Mouse (Mus musculus) neural tube, embryonic 12.5 days (tissue): ENCODE measurements around the gene Ntm. TPM values are rescaled to one million over a fixed set of nuclear protein-coding genes. Genes with fewer than 3 reads are reported as not detected.

Experiments used
- ATAC-seq: fragments of 200-750 bp; cut with Nextera tagmentation; 2 replicates; pipeline ENCODE4 v1.8.0; 2017; ENCODE audit warnings: low read depth, mild to moderate bottlenecking, moderate TSS enrichment, moderate library complexity; ENCODE audit not compliant: low FRiP score
- H3K27ac ChIP-seq: fragments of 300-500 bp; sonication (generic); 2 replicates; pipeline ENCODE4 v1.5.1; 2016
- H3K27me3 ChIP-seq: fragments of 300-500 bp; sonication (generic); replicated peaks from 2 replicates; pipeline ENCODE4 v1.6.1; 2016; ENCODE audit warnings: mild to moderate bottlenecking
- H3K36me3 ChIP-seq: fragments of 300-500 bp; sonication (generic); 2 replicates; pipeline ENCODE4 v1.6.1; 2016; ENCODE audit warnings: mild to moderate bottlenecking
- H3K4me1 ChIP-seq: fragments of 300-500 bp; sonication (generic); 2 replicates; pipeline ENCODE4 v1.6.1; 2016
- H3K4me2 ChIP-seq: fragments of 300-500 bp; sonication (generic); replicated peaks from 2 replicates; pipeline ENCODE4 v1.6.1; 2016; ENCODE audit warnings: mild to moderate bottlenecking
- H3K4me3 ChIP-seq: fragments of 300-500 bp; sonication (generic); 2 replicates; pipeline ENCODE4 v1.5.1; 2016
- H3K9ac ChIP-seq: fragments of 300-500 bp; sonication (generic); 2 replicates; pipeline ENCODE4 v1.6.1; 2016; ENCODE audit warnings: mild to moderate bottlenecking
- H3K9me3 ChIP-seq: fragments of 300-500 bp; sonication (generic); 2 replicates; pipeline ENCODE4 v1.6.1; 2016; ENCODE audit warnings: mild to moderate bottlenecking
- WGBS: fragments of 180-500 bp; shearing (Covaris S2); methylation state at CpG from one replicate; pipeline ENCODE4 v1.1.7; 2016; 5-methylcytosine and 5-hydroxymethylcytosine counted together
- polyA plus RNA-seq: library from polyadenylated mRNA; unstranded; fragments of >200 nt; fragmentation: Nextera tagmentation; extraction: Ambion mirVana; gene quantifications from 2 replicates; pipeline ENCODE4 v1.2.1, GENCODE M21; 2016

Gene Ntm
- polyA plus RNA-seq = 68.6 and 73.3 TPM in 2 replicates

DNA sequence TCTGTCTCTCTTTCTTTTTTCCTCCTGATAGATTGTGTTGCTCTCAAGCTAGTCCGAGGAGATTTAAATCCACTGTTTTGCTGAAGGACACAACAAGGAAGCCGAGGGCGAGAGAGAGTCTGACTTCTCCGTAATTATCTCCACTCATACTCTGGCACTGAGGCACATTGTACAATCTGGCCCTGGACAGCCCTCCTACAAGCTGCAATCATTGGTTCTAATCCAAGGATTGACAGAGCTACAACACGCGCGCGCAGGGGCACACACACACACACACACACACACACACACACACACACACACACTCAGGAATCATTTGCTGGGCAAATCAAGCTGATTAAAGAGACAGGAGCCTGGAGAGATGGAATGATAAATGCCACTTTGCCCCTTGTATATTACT, at the start of gene Ntm:
TSS of gene Ntm (minus strand) at position 164 of the 400 bp plus-strand sequence.
- no peaks in the 10 kb centered on the region for H3K36me3 ChIP-seq
- H3K27me3 ChIP-seq = peaks cover 10% of the 10 kb centered on the region; the same call in 1 of the 2 replicates
- peaks cover 12% of the 10 kb centered on the region; the same call in 1 of the 2 replicates for H3K4me1 ChIP-seq
- H3K9me3 ChIP-seq = no peaks in the 10 kb centered on the region
- peak within 1 kb of the TSS; percentile 49 for H3K9ac ChIP-seq
- peak within 1 kb of the TSS; percentile 77 for H3K4me2 ChIP-seq
- H3K4me3 ChIP-seq = peak within 1 kb of the TSS; percentile 41
- WGBS = 26% methylated on average over 8 of the region's 8 CpGs
- no peak within 1 kb of the TSS for H3K27ac ChIP-seq
- ATAC-seq = 0 out of 2 replicates have a peak, but pooled peaks have one; percentile 57

DNA sequence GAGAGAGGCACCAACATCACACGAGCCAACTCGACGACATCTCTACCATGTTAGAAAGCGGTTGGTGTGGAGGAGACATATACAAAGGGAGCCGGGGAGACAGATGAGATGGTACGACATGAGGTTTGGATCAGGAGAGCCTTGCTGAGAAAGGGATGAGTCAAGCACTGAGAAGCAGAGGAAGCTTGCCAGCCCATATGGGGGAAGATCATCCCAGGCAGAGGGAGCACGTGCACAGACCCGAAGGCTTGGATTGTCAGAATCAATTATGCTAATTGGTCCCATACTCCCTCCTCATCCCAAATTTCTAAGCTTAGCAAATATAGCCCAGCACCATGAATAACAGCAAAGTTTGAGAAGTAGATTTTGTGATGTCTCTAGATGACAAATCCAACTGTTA, 42.8 kb upstream of the Ntm start:
- no peak overlapping the region for H3K27ac ChIP-seq
- no peaks in the 10 kb centered on the region for H3K4me1 ChIP-seq
- H3K27me3 ChIP-seq = no peaks in the 10 kb centered on the region
- H3K36me3 ChIP-seq = no peaks in the 10 kb centered on the region
- H3K4me3 ChIP-seq = no peak overlapping the region
- ATAC-seq = no peak
- no peak overlapping the region for H3K4me2 ChIP-seq
- 86% methylated on average over 8 of the region's 8 CpGs for WGBS
- H3K9ac ChIP-seq = no peak overlapping the region
- H3K9me3 ChIP-seq = no peaks in the 10 kb centered on the region

DNA sequence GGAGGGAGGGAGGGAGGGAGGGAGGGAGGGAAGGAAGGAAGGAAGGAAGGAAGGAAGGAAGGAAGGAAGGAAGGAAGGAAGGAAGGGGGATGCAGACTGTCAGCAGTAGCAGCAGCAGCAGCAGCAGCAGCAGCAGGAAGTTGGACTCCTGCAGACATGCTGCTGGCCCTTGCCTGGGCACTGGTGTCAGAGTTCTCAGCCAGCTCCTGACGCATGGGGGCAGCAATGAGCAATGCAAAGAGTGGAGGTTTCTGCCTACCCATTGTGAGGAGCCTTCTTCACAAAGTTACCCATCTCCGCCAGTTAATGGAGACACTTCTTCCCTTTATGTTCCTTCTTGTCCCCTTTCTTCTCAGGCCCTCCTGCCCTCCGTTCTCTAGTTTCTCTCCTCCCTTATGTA, 40.7 kb upstream of the Ntm start:
- no peak overlapping the region for H3K27ac ChIP-seq
- H3K36me3 ChIP-seq = no peaks in the 10 kb centered on the region
- H3K4me2 ChIP-seq = no peak overlapping the region
- ATAC-seq = no peak
- 21% methylated on average over 3 of the region's 3 CpGs for WGBS
- H3K4me1 ChIP-seq = no peaks in the 10 kb centered on the region
- H3K9ac ChIP-seq = no peak overlapping the region
- no peaks in the 10 kb centered on the region for H3K27me3 ChIP-seq
- no peak overlapping the region for H3K4me3 ChIP-seq
- no peaks in the 10 kb centered on the region for H3K9me3 ChIP-seq

DNA sequence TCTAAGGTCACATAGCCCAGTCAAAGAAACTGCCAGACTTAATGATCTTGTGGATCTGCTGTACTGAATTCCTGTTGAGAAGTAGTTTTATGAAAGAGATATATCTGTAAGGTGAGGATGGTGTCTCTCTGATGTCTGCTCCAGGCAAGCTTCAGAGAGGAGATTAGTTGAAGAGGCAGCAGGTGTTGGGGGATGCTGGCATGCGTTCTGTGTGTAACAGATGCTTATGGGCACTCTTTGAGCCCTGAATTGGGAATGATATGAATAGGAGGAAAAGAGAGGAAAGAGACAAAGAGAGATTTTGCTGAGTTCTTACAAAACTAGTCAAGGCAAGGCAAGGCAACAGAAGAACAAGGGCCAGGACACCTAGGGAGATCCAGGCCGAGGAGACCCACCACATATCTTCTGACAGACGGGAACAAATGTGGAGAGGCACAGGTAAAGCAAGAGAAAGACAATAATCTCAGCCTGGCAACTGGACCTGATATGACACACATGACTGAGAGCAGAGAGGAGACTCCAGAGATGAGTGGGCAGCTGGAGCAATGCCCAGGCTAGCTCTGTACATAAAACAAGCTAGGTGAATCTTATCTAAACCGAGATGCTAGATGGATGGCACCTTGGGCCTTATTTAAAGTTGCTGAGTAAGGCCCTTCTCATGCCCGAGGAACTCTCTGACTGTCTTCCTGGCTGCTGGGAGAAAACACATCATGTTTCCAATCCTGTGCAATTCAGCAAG, 18.4 kb upstream of the Ntm start:
- H3K27ac ChIP-seq = no peak overlapping the region
- no peak for ATAC-seq
- no peaks in the 10 kb centered on the region for H3K9me3 ChIP-seq
- no peaks in the 10 kb centered on the region for H3K27me3 ChIP-seq
- no peaks in the 10 kb centered on the region for H3K4me1 ChIP-seq
- H3K9ac ChIP-seq = no peak overlapping the region
- no peak overlapping the region for H3K4me2 ChIP-seq
- WGBS = 80% methylated on average over 5 of the region's 5 CpGs
- no peaks in the 10 kb centered on the region for H3K36me3 ChIP-seq
- H3K4me3 ChIP-seq = no peak overlapping the region

DNA sequence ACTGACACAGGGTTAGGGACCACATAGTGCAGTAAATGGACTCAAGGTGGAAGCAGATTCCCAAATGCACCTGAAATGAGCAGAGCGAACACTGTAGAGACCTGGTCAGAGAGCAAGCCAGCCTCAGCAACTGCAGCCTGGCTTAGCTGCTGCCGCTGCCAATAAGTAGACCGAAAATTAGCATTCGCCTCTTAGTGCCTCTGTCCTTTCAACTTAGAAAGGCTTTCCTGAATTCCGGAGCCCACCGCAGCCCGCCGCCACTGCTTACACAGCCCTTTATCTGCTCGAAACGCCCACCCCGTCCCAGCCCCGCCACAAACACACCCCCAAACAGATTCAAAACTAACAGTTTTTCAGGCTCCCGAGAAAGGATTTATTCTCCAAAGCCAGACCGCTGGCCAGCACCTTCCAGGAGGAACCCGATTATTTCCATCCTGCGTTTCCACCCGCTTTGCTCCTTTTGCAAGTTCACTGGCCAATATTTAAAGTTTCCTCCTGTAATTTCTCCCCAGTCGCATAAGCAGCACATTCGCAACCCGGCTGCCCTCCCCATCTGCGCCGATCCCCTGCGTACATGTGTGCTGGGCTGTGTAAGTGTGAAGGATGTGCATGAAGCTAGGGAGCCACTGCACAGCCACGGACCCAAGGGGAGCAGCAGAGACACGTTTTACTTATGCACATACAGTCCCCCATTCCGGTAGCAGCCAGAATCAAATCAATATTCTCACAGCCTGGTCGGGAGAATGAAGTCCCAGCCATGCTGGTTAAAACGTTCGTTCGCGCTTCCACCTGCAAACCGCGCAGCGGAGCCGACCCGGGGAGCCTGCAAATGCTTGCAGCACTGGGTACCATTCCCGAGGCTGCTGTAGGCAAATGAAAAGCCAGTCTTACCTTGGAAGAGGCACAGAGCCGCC, 730 bp downstream of the Ntm start:
- peaks cover 10% of the 10 kb centered on the region; the same call in 1 of the 2 replicates for H3K27me3 ChIP-seq
- peak overlapping the region; percentile 77 for H3K4me2 ChIP-seq
- H3K4me3 ChIP-seq = peak overlapping the region; percentile 41
- no peaks in the 10 kb centered on the region for H3K9me3 ChIP-seq
- no peaks in the 10 kb centered on the region for H3K36me3 ChIP-seq
- peak overlapping the region; percentile 49 for H3K9ac ChIP-seq
- 0 out of 2 replicates have a peak, but pooled peaks cover 12% of the 10 kb centered on the region for H3K4me1 ChIP-seq
- no peak overlapping the region for H3K27ac ChIP-seq
- WGBS = 1% methylated on average over 38 of the region's 38 CpGs
- ATAC-seq = peak; percentile 63; the same call in 1 of the 2 replicates

DNA sequence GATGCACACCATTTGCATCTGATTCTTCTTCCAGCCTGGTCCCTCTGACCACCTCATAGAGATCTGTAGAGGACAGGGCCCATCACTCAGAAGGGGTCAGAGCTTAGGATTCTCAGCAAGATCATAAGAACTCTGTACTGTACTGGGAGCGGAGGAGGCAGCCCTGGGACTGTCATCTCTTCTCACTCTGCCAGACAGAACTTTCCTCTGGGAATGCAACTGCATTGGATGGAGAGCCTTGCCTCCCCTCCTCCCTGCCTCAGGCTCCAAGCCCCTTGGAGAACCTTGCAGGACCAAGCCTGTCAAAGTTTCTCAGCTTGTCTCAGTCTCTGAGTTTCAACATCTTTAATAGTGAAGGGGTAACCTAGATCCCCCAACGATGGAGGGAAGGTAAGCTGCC, 1.4 kb downstream of the Ntm start:
- Histone ChIP-seq H3K36me3 (no peaks in the 10 kb centered on the region), H3K4me2 (peak overlapping the region; percentile 77), H3K4me3 (peak overlapping the region; percentile 41), H3K4me1 (0 out of 2 replicates have a peak, but pooled peaks cover 12% of the 10 kb centered on the region), H3K9me3 (no peaks in the 10 kb centered on the region), H3K27me3 (peaks cover 10% of the 10 kb centered on the region; the same call in 1 of the 2 replicates), H3K27ac (no peak overlapping the region), H3K9ac (peak overlapping the region; percentile 49; the same call in 1 of the 2 replicates)
- no peak for ATAC-seq
- WGBS = 55% methylated on average over 2 of the region's 2 CpGs

DNA sequence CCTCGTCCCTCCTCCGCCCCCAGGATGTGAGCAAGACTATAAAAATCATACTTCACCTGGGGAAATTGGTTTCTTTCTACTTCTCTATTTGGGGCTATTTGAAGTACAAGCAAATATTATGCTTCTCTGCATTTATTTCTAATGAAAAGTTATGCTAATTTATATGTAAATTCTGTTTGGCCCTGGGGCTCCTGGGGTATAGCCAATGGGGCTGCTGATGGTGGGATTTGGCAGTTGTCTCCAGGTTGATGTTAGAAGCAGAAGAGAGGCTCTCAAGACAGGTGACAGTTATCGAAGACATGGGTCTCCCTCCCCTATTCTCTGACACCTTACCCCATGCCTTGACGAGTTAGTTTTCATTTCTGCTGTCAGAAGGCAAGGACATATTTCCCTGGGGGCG, 2.2 kb downstream of the Ntm start:
- no peak for ATAC-seq
- no peaks in the 10 kb centered on the region for H3K9me3 ChIP-seq
- H3K27ac ChIP-seq = no peak overlapping the region
- no peaks in the 10 kb centered on the region for H3K36me3 ChIP-seq
- H3K27me3 ChIP-seq = peaks cover 10% of the 10 kb centered on the region; the same call in 1 of the 2 replicates
- H3K9ac ChIP-seq = no peak overlapping the region
- 0 out of 2 replicates have a peak, but pooled peaks cover 12% of the 10 kb centered on the region for H3K4me1 ChIP-seq
- H3K4me3 ChIP-seq = no peak overlapping the region
- H3K4me2 ChIP-seq = peak overlapping the region; percentile 77
- WGBS = 75% methylated on average over 5 of the region's 5 CpGs

DNA sequence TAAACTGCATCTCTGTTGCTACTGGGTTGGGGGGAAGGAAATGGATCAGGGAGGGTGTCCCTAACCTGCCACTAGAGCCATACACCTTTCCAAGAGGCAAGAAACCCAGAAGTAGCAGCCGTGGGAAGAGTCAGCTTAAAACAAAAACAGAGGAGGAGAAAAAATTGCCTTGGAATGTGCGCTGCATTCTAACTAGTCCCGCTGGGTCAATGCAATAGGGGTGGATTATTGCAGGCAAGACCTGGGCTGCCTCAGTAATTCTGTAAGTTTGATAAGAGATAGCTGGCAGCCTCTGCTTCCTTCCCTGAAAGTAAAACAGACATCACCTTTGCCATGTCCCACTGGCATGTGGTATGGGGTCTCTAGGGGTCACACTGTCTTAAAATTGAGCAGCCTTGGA, 2.7 kb downstream of the Ntm start:
- Histone ChIP-seq H3K4me2 (peak overlapping the region; percentile 77), H3K4me1 (0 out of 2 replicates have a peak, but pooled peaks cover 12% of the 10 kb centered on the region), H3K9me3 (no peaks in the 10 kb centered on the region), H3K9ac (no peak overlapping the region), H3K27me3 (peaks cover 10% of the 10 kb centered on the region; the same call in 1 of the 2 replicates), H3K4me3 (no peak overlapping the region), H3K27ac (no peak overlapping the region), H3K36me3 (no peaks in the 10 kb centered on the region)
- ATAC-seq = no peak
- WGBS = 41% methylated on average over 3 of the region's 3 CpGs

DNA sequence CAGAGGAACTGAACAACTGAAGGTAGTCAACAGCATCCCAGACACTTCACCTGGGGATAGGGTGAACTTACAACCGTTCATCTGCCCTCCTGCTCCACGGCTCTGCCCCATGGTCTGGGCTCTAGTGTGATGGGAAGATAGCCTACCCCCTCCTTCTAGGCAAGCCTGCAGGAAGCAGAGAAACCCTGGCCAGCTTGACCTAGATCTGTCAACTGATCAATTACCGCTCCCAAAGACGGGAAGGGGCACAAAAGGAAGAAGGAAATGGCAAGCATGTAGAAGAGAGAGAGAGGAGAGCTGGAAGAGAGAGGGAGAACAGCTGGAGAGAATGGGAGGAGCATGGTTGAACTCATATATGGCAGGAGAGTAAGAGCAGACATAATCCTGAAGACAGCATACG, 6.0 kb downstream of the Ntm start:
- H3K4me1 ChIP-seq = 0 out of 2 replicates have a peak, but pooled peaks cover 10% of the 10 kb centered on the region
- peaks cover 10% of the 10 kb centered on the region; the same call in 1 of the 2 replicates for H3K27me3 ChIP-seq
- no peaks in the 10 kb centered on the region for H3K36me3 ChIP-seq
- no peaks in the 10 kb centered on the region for H3K9me3 ChIP-seq
- no peak overlapping the region for H3K4me3 ChIP-seq
- H3K4me2 ChIP-seq = no peak overlapping the region
- no peak for ATAC-seq
- WGBS = 81% methylated on average over 5 of the region's 5 CpGs
- H3K9ac ChIP-seq = no peak overlapping the region
- H3K27ac ChIP-seq = no peak overlapping the region

DNA sequence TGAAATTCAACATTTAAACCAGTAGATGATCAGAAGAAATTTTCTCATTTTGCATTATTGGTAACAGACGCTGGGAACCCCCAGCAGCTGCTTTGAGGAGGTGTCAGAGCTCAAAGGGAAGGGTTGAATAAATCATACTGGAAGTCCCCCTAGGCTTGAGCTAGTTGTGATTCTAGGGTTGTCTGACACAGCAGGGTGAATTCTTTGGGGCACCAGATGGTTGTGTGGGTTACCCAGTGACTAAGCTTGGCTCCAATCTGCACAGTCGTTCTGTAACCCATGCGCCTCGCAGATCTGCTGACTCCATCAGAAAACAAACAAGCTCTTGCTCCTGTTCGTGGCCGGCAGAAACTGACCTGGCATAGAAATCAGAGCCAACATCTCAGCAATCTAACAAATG, 8.9 kb downstream of the Ntm start:
- no peak for ATAC-seq
- Histone ChIP-seq H3K4me3 (no peak overlapping the region), H3K9me3 (no peaks in the 10 kb centered on the region), H3K4me2 (no peak overlapping the region), H3K9ac (no peak overlapping the region), H3K36me3 (no peaks in the 10 kb centered on the region), H3K27ac (no peak overlapping the region), H3K4me1 (no peaks in the 10 kb centered on the region), H3K27me3 (no peaks in the 10 kb centered on the region)
- 75% methylated on average over 6 of the region's 6 CpGs for WGBS

DNA sequence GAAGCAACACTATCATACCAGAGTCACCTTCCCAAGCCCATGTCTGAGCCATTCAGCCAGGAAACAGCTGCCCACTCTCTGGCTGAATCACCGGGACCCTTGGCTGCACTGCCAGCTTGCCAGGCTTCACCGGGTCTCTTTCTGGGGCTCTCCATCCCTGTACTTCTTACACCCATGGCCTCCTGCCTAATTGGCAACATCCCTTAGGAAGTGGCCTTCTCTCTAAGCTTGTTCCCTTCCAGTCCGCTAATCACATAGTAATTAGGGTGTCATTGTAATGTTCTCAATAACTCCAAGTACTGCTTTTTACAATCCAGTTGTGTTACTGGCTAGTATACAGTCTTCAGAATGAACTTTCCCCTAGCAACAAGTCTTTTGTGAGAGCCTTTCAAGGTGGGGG, 13.9 kb downstream of the Ntm start:
- no peaks in the 10 kb centered on the region for H3K27me3 ChIP-seq
- H3K4me1 ChIP-seq = no peaks in the 10 kb centered on the region
- no peak for ATAC-seq
- H3K27ac ChIP-seq = no peak overlapping the region
- H3K4me3 ChIP-seq = no peak overlapping the region
- H3K4me2 ChIP-seq = no peak overlapping the region
- H3K9me3 ChIP-seq = no peaks in the 10 kb centered on the region
- H3K36me3 ChIP-seq = no peaks in the 10 kb centered on the region
- 72% methylated on average over 3 of the region's 3 CpGs for WGBS
- H3K9ac ChIP-seq = no peak overlapping the region
